Mouse (Mus musculus) layer of hippocampus, adult 18-20 months (tissue): ENCODE data around the gene 9530053A07Rik. TPM values are rescaled to one million over a fixed set of nuclear protein-coding genes. Genes with fewer than 3 reads are reported as not detected.

Experiments used
- DNase-seq, 2 experiments: peaks; one replicate each; pipeline ENCODE4 v3.0.0; 2022; ENCODE audit warnings: low spot score in 2 of 2
- total RNA-seq, 2 experiments: library from RNA; stranded (reverse); gene quantifications; 2 replicates each; pipeline ENCODE4 v1.2.3; 2021

Gene 9530053A07Rik
- total RNA-seq, 2 experiments from 2014 or later: 0.05 TPM; not detected in 1

- DNase-seq: peak; percentile 89 to 95
These were observed 40.5 kb downstream of the 9530053A07Rik start, which contains the start of gene Fbl for GRCm38 (mm10) chr7:28169489-28170422. Gene Fbl, plus strand, starts transcription at chr7:28169710.

- DNase-seq: no peak
These were observed 46.1 kb downstream of the 9530053A07Rik start for GRCm38 (mm10) chr7:28175358-28175757.

GRCm38 (mm10) chr7:28179228-28179627 lies 50.0 kb downstream of the 9530053A07Rik start, which contains the start of gene Dyrk1b:
Gene Dyrk1b, plus strand, starts transcription at chr7:28179469.
- peak; percentile 97 to 99 for DNase-seq

DNA sequence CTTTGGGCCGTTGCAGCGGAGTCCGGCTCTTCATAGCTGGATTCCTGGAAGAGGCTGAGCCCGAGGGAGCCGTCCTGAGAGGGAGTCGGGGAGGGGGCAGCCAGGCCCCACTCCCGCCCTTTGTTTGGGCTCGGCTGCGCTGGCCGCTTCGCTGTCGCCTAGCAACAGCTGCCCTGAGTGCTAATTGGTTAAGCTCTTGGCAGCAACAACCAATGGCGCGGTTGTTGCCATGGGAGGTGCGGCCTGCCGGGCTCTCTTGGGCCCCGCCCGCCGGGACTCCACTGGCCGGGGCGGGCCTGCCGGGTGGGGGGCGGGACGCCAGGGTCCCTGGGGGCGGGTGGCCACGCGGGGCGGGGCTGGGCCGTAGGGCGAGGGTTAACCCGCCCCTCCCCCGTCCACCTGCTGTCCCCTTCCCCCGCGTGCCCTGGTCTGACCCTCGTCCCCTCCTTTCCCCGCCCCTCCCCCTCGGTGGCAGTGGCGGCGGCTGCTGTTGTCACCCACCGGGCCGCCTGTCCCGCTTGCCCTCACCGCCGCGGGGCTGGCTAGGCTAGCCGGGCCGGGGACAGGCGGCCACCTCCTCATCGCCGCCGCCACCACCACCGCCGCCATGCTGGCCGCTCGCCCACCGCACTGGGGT lies 50.6 kb downstream of the 9530053A07Rik start:
- DNase-seq: peak; percentile 91 to 97

DNA sequence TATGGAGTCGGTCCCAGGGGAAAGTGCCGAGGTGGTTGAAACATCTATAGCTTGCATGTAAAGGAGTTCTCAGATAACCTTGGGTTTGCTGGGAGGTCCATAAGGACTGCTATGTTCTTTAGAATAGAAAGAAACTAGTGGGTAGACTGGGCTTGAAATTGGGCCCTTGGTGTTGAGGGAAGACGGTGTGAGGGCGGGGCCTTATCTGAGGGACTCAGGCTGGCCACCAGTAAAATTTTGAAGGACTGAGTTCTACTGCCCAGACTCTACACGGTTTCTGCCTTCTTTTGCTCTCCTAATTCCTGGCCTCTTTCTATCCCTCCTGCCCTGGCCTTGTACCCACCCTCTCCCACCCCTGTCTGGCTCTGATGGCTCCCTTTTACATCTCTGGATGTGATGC lies 51.6 kb downstream of the 9530053A07Rik start:
- DNase-seq: no peak

- no peak for DNase-seq
These were observed 52.1 kb downstream of the 9530053A07Rik start for GRCm38 (mm10) chr7:28181376-28181775.

DNA sequence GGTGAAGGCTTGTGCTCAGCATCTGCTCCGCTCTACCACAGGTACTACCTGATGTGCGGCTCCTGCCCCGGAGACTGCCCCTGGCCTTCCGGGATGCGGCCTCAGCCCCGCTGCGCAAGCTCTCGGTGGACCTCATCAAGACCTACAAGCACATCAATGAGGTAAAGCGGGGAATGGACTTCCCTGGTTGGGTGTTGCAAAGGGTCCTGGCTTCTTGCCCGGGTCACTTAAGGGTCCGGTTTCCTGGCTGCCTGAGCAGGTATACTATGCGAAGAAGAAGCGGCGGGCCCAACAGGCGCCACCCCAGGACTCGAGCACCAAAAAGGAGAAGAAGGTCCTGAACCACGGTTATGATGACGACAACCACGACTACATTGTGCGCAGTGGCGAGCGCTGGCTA lies 53.1 kb downstream of the 9530053A07Rik start:
- DNase-seq: no peak

GRCm38 (mm10) chr7:28185884-28186283 lies 56.6 kb downstream of the 9530053A07Rik start:
- DNase-seq: no peak

GRCm38 (mm10) chr7:28186631-28187030 lies 57.4 kb downstream of the 9530053A07Rik start:
- no peak for DNase-seq

- DNase-seq: no peak
These were observed 62.2 kb downstream of the 9530053A07Rik start for GRCm38 (mm10) chr7:28191489-28191888.

GRCm38 (mm10) chr7:28191903-28192302 lies 62.6 kb downstream of the 9530053A07Rik start:
- no peak for DNase-seq

- DNase-seq: no peak
These were observed 66.3 kb downstream of the 9530053A07Rik start for GRCm38 (mm10) chr7:28195414-28196098.

GRCm38 (mm10) chr7:28196528-28196927 lies 67.3 kb downstream of the 9530053A07Rik start:
- no peak for DNase-seq

DNA sequence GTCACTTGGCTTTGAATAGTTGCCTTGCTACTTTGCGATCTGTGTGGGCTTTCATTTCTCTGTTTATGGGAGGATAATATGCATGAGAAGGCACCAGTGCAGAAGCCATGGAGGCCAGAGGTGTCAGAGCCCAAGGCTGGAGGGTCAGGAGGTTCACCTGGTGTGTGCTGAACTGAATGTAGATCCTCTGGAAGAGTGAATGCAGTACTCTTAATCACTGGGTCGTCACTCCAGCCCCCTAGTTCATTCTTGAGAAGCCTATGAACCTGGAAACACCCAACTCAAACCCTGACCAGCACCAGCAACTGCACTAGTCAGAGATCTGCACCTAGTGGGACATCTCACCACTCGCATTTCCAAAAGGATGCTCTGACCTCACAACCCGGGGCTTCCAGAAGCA lies 69.8 kb downstream of the 9530053A07Rik start:
- no peak for DNase-seq

DNA sequence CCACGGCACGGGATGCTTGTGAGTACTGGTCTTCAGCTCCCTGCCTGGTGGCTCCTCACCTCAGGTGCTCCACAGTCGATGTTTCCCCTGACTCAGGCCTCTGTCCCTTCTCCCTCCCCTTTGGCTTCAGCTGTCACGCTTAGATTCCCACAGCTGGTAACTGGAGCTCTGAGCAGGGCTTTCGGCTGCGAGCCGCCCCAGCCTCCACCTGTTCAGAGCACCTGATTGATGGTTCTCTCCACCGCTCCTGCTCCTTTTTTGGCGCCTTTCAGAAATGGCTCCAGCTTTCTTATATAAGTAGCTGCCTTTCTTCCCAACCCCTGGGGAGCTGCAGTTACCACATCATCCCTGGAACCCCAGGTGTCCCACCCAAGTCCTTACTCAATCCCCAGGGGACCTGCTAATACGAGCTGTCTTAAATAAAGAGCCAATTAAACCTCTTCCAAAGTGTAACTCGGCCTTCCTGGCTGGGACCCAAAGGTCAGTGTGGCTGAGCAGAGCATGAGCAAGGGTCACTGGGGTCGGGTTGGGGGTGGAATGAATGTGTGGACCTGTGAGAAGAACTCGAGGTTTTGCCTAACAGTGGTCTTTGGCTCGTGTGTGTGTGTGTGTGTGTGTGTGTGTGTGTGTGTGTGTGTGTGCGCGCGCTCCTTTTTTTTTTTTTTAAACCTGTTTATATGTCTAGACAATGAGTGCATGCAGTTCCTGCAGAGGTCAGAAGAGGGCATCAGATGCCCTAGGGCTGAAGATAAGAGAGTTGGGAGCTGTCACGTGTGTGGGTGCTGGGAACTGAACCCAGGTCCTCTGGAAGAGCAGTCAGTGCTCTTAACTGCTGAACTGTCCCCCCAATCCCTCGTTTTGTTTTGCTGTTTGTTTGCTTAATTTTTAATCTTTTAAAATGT lies 74.2 kb downstream of the 9530053A07Rik start:
- no peak for DNase-seq

DNA sequence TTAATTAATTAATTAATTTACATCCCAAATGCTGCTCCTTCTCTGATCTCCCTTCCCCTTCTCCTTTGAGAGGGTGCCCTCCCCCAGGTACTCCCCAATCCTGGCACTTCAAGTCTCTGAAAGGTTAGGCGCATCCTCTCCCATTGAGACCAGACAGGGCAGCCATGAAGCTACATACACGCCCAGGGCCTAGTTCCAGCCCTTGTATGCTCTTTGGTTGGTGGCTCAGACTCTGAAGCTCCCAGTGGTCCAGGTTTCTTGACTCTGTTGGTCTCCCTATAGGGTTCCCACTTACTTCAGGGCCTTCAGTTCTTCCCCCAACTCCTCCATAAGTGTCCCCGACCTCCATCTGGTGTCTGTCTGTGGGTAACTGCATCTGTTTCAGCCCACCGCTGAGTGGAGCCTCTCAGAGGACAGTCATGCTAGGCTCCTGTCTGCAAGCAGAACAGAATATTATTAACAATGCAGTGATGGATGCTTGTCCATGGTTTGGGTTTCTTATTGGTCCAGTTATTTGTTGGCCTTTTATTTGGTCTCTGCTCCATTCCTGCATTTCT lies 76.9 kb downstream of the 9530053A07Rik start:
- DNase-seq: no peak

GRCm38 (mm10) chr7:28208396-28208987 lies 79.2 kb downstream of the 9530053A07Rik start:
- DNase-seq: no peak

- DNase-seq: peak; percentile 61 to 82
These were observed 79.8 kb downstream of the 9530053A07Rik start for GRCm38 (mm10) chr7:28208988-28209508.

GRCm38 (mm10) chr7:28210731-28211130 lies 81.5 kb downstream of the 9530053A07Rik start:
- DNase-seq: no peak
